Mouse (Mus musculus) testis, adult 2 months (tissue): ENCODE results near the gene Sympk.
A peak's percentile ranks its signal among the peaks of the same experiment; 100 is the strongest.

Source experiments
- CTCF ChIP-seq: fragments of 200-500 bp; IDR thresholded peaks from 2 replicates; pipeline ENCODE4 v1.5.1; 2012; ENCODE audit warnings: low read depth, mild to moderate bottlenecking, inconsistent platforms, low read length, moderate library complexity; ENCODE audit not compliant: control insufficient read depth, insufficient read depth, insufficient replicate concordance
- POLR2A ChIP-seq: fragments of 200-500 bp; IDR thresholded peaks from 2 replicates; pipeline ENCODE4 v1.6.1; 2012; ENCODE audit warnings: low read depth, mild to moderate bottlenecking, inconsistent platforms, low read length, moderate library complexity; ENCODE audit not compliant: control insufficient read depth

DNA sequence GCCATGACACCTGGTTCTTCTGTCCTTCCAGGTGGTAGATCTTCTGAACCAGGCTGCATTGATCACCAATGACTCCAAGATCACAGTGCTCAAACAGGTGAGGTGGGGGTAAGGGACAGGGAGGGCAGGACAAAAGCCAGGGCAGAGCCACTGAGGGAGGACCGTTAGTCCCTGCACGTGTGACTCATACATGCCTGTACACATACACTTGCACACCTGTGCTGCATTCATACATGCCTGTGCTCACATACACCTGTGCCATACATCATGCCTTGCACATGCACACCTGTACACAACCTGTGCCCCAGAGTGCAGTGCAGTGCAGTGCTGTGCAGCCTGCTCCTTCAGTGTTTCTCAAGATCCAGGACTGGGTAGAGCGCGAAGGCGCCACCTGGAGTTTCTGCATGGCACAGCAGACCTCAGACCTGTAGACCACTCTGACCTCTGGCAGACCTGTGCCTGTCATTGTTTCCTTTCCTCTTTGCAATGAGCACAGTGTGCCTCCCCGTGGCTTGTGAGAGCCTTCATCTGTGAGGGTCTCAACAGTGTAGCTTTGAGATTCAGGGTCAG, 5.0 kb downstream of the Sympk start:
- TF ChIP-seq CTCF = peak; percentile 57; the same call in 1 of the 2 replicates
- no peak for TF ChIP-seq POLR2A
